Mouse (Mus musculus): ENCODE results near the gene Hoxd12. TPM values are rescaled to one million over a fixed set of nuclear protein-coding genes. Genes with fewer than 3 reads are reported as not detected.

Hoxd12 gene
- polyA plus RNA-seq, 1 experiment from 2014 or later: not detected

GRCm38 (mm10) chr2:74678891-74679595, 4.2 kb downstream of the Hoxd12 start, which contains the start of gene Hoxd11:
Gene Hoxd11 (plus strand): TSS chr2:74679557.
- WGBS: 2% methylated on average over 15 of the region's 15 CpGs
- no peak within 1 kb of the TSS for H3K4me2 ChIP-seq (replicated peaks)
- no peaks in the 10 kb centered on the region for H3K9me3 ChIP-seq
- peaks cover 10% of the 10 kb centered on the region for H3K4me1 ChIP-seq
- no peaks in the 10 kb centered on the region for H3K36me3 ChIP-seq
- H3K4me3 ChIP-seq: no peak within 1 kb of the TSS
- H3K9ac ChIP-seq (replicated peaks): no peak within 1 kb of the TSS
- no peak within 1 kb of the TSS for H3K27ac ChIP-seq (replicated peaks)
- ATAC-seq (ENCODE audit: low FRiP score, low read depth): no peak
- H3K27me3 ChIP-seq: peaks cover 99% of the 10 kb centered on the region

- no peak overlapping the region for H3K9ac ChIP-seq (replicated peaks)
- H3K27me3 ChIP-seq: peaks cover 99% of the 10 kb centered on the region
- peaks cover 10% of the 10 kb centered on the region for H3K4me1 ChIP-seq
- H3K4me2 ChIP-seq (replicated peaks): no peak overlapping the region
- no peaks in the 10 kb centered on the region for H3K36me3 ChIP-seq
- ATAC-seq (ENCODE audit: low FRiP score, low read depth): no peak
- no peaks in the 10 kb centered on the region for H3K9me3 ChIP-seq
- no peak overlapping the region for H3K4me3 ChIP-seq
- no peak overlapping the region for H3K27ac ChIP-seq (replicated peaks)
- WGBS: 1% methylated on average over 26 of the region's 26 CpGs
These were observed 4.8 kb downstream of the Hoxd12 start for GRCm38 (mm10) chr2:74679596-74679971.

DNA sequence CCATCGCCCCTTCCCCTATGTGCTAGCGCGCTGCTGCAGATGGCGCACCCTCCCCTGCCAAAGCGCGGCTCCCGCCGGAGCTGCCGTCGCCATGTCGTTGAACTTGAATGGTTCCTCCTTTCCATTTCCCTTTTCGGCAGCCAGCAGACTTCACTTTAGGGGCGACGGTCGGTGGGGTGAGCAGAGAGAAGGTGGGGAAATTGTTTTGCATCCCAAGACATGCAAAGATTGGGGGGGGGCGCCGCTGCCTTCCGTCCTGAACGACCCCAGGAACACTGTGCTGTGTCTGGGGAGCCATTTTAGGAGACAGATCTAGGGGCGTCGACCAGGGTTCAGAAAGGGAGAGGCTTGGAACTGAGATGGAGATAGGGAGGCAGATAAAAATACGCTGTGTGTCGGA, 5.2 kb downstream of the Hoxd12 start:
- ATAC-seq (ENCODE audit: low FRiP score, low read depth): no peak
- Histone ChIP-seq H3K4me3 (no peak overlapping the region), H3K9ac (replicated peaks) (no peak overlapping the region), H3K4me2 (replicated peaks) (no peak overlapping the region), H3K4me1 (peaks cover 10% of the 10 kb centered on the region), H3K27me3 (peaks cover 99% of the 10 kb centered on the region), H3K36me3 (no peaks in the 10 kb centered on the region), H3K27ac (replicated peaks) (no peak overlapping the region), H3K9me3 (no peaks in the 10 kb centered on the region)
- WGBS: under 1% methylated on average over 23 of the region's 23 CpGs

DNA sequence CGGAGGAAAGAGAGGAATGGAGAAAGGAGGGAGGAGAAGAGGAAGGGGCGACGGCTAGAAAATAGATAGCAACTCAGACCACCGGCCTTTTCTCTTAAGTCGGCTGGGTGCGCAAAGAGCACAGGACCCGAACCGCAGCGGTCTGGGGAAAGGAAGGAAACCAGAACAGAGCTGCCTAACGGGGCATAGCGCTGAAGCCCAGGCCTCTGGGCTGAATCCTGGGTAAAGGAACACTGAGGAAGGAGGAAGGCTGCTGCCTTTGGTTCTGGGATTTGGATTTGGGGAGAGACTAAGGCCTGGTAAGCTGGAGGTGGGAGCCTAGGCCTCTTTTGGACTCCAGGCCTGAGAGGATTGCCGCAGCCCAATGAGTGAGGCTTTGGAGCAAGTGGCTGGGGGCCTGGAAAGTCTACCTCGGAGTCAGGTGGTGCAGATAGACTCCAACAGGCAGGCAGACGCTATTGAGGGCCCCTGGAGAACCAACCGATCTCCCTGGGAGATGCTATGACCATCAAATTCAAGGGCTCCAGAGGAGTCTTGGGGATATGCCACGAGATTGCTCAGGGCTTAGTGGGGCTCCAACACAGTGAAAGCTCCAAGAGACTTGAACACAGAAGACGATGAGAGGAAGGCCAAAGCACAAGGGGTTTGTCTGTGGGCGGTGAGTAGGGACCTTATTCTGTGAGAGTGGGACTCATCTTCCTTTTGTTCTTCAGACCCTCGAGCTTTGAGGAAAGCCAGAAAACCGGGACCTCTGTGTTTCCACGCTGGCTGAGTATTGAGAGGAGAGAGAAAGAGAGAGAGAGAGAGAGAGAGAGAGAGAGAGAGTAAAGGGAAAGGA, 6.0 kb downstream of the Hoxd12 start:
- H3K4me1 ChIP-seq: peaks cover 10% of the 10 kb centered on the region
- no peak for ATAC-seq (ENCODE audit: low FRiP score, low read depth)
- peaks cover 98% of the 10 kb centered on the region for H3K27me3 ChIP-seq
- no peak overlapping the region for H3K9ac ChIP-seq (replicated peaks)
- H3K9me3 ChIP-seq: no peaks in the 10 kb centered on the region
- no peak overlapping the region for H3K4me3 ChIP-seq
- H3K36me3 ChIP-seq: no peaks in the 10 kb centered on the region
- no peak overlapping the region for H3K4me2 ChIP-seq (replicated peaks)
- 2% methylated on average over 21 of the region's 21 CpGs for WGBS
- H3K27ac ChIP-seq (replicated peaks): no peak overlapping the region

DNA sequence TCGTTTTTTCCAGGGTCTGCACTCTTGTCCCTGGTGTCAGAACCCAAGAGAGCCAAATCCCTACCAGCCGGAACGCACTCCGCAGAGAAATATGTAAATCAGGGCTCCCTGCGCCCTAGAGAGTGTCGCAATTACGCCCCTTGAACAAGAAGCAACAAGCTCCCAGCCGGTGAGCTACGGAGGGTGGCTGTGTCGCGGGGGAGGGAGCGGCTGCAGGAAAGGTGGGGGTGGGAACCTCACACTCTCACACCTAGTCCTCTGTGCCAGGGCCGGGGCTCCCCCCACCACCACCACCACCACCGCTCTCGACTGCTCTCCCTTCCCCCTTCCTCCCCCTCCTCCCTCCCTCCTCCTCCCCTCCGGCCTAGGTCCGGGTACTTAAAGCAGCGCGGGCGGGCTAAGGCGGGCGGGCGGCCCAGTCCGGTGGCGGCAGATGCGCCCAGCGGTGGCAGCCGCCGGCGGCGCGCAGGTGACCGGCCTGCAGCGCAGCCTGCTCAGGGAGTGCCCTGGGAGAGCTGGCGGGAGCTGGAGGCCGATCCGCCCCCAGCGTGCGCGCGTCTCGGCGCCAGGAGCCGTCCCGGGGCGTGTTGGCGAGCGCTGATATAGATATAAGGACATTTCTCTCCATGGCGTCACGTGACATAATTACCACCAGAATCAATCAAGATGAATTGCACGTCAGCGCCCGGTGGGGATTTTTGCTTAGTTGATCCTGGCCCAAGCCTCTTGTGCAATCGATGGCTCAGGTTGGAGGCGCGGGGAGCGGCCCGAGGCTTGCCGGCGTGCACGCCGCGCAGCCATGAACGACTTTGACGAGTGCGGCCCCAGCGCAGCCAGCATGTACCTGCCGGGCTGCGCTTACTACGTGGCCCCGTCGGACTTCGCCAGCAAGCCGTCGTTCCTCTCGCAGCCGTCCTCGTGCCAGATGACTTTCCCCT, 7.0 kb downstream of the Hoxd12 start:
- peaks cover 94% of the 10 kb centered on the region for H3K27me3 ChIP-seq
- WGBS: under 1% methylated on average over 78 of the region's 78 CpGs
- peak overlapping the region; percentile 27 for H3K4me2 ChIP-seq (replicated peaks)
- H3K27ac ChIP-seq (replicated peaks): no peak overlapping the region
- H3K4me3 ChIP-seq: peak overlapping the region; percentile 17; the same call in 1 of the 2 replicates
- no peaks in the 10 kb centered on the region for H3K36me3 ChIP-seq
- H3K9me3 ChIP-seq: no peaks in the 10 kb centered on the region
- 0 out of 2 replicates have a peak, but pooled peaks have one; percentile 16 for ATAC-seq (ENCODE audit: low FRiP score, low read depth)
- H3K4me1 ChIP-seq: peaks cover 10% of the 10 kb centered on the region
- no peak overlapping the region for H3K9ac ChIP-seq (replicated peaks)

GRCm38 (mm10) chr2:74682796-74683195, 8.0 kb downstream of the Hoxd12 start:
- 1% methylated on average over 51 of the region's 51 CpGs for WGBS
- Histone ChIP-seq H3K36me3 (no peaks in the 10 kb centered on the region), H3K27ac (replicated peaks) (no peak overlapping the region), H3K27me3 (peaks cover 95% of the 10 kb centered on the region), H3K9me3 (no peaks in the 10 kb centered on the region), H3K4me2 (replicated peaks) (peak overlapping the region; percentile 18; the same call in 1 of the 2 replicates), H3K4me3 (peak overlapping the region; percentile 17), H3K9ac (replicated peaks) (no peak overlapping the region), H3K4me1 (peaks cover 10% of the 10 kb centered on the region)
- ATAC-seq (ENCODE audit: low FRiP score, low read depth): no peak

GRCm38 (mm10) chr2:74683471-74683951, 8.7 kb downstream of the Hoxd12 start:
- H3K36me3 ChIP-seq: no peaks in the 10 kb centered on the region
- no peak overlapping the region for H3K4me2 ChIP-seq (replicated peaks)
- H3K27me3 ChIP-seq: peaks cover 93% of the 10 kb centered on the region
- WGBS: under 1% methylated on average over 18 of the region's 18 CpGs
- H3K4me3 ChIP-seq: no peak overlapping the region
- H3K27ac ChIP-seq (replicated peaks): no peak overlapping the region
- peaks cover 10% of the 10 kb centered on the region for H3K4me1 ChIP-seq
- no peaks in the 10 kb centered on the region for H3K9me3 ChIP-seq
- no peak for ATAC-seq (ENCODE audit: low FRiP score, low read depth)
- no peak overlapping the region for H3K9ac ChIP-seq (replicated peaks)

- no peaks in the 10 kb centered on the region for H3K36me3 ChIP-seq
- peaks cover 10% of the 10 kb centered on the region for H3K4me1 ChIP-seq
- H3K27me3 ChIP-seq: peaks cover 93% of the 10 kb centered on the region
- no peak overlapping the region for H3K9ac ChIP-seq (replicated peaks)
- H3K27ac ChIP-seq (replicated peaks): no peak overlapping the region
- no peak overlapping the region for H3K4me2 ChIP-seq (replicated peaks)
- WGBS: under 1% methylated on average over 12 of the region's 12 CpGs
- ATAC-seq (ENCODE audit: low FRiP score, low read depth): no peak
- H3K4me3 ChIP-seq: no peak overlapping the region
- H3K9me3 ChIP-seq: no peaks in the 10 kb centered on the region
These were observed 9.3 kb downstream of the Hoxd12 start for GRCm38 (mm10) chr2:74684106-74684505.

DNA sequence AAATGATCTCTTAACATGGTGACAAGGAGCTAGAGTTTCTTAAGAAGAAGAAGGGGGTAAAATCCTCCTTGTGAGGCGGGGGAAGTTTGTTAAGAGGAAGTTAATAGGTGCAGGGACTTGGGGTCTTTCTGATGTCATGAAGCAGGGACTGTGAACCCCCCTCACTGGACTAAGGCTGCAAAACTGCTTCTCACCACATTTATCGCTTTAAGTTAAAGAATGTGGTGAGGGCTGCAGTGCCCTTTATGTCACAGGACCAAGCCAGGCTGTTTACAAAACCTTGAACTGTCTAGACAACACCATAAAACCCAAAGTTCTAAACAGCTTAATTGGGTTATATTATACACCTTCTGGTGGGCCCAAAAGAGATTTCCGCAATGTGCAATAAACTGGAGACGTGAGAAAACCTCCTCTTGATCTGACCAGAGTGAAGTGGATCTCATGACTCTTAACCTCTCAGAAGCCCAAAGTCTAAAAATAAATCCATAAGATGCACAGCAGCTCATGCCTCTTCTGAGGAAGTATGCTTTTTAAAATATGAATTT, 10.3 kb downstream of the Hoxd12 start:
- H3K36me3 ChIP-seq: no peaks in the 10 kb centered on the region
- H3K9ac ChIP-seq (replicated peaks): no peak overlapping the region
- H3K27me3 ChIP-seq: peaks cover 93% of the 10 kb centered on the region
- H3K27ac ChIP-seq (replicated peaks): no peak overlapping the region
- ATAC-seq (ENCODE audit: low FRiP score, low read depth): no peak
- 11% methylated on average over 4 of the region's 4 CpGs for WGBS
- no peak overlapping the region for H3K4me2 ChIP-seq (replicated peaks)
- peaks cover 10% of the 10 kb centered on the region for H3K4me1 ChIP-seq
- H3K9me3 ChIP-seq: no peaks in the 10 kb centered on the region
- H3K4me3 ChIP-seq: no peak overlapping the region

DNA sequence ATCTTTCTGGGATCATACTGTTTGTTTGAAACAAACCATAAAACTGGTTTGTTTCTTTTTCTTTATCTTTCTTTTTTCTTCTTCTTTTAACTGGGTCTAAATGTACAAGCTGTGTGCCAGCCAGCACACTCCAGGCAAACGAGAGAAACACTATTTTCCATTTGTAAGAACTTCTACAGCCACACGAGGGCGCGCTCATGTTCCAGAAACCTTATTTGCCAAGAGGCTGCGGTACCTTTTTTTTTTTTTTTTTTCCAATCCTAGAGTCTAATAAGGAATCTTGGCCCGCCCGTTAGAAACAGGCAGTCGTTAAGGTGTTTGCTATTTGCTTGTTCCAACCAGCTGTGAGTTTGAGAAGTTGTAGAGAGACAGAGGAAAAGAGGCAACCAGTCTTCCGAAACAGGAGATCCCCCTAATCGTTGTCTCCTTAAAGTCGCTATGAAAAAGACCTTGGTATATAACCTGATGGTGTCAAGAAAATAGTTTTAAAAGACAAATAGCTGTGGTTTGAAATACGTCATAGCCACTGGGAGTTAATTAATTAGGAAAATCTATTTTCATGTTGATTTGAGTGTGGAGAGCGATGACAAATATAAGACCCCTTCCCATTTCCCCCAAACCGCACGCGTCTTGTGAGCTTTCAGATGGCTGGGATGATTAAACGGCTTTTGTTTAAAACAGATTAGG, 11.6 kb downstream of the Hoxd12 start:
- Histone ChIP-seq H3K4me3 (no peak overlapping the region), H3K9ac (replicated peaks) (no peak overlapping the region), H3K9me3 (no peaks in the 10 kb centered on the region), H3K4me2 (replicated peaks) (no peak overlapping the region), H3K36me3 (no peaks in the 10 kb centered on the region), H3K27ac (replicated peaks) (no peak overlapping the region), H3K4me1 (peaks cover 10% of the 10 kb centered on the region), H3K27me3 (peaks cover 89% of the 10 kb centered on the region)
- no peak for ATAC-seq (ENCODE audit: low FRiP score, low read depth)
- WGBS: 5% methylated on average over 17 of the region's 17 CpGs
